Mouse (Mus musculus) forebrain, embryonic 10.5 days (tissue): Measurements from ENCODE around the gene Tsacc. TPM values are rescaled to one million over a fixed set of nuclear protein-coding genes. Genes with fewer than 3 reads are reported as not detected.

ENCODE experiments used
- polyA plus RNA-seq: library from polyadenylated mRNA; unstranded; fragments of >200 nt; fragmentation: Nextera tagmentation; extraction: Ambion mirVana; gene quantifications from 2 replicates; pipeline ENCODE4 v1.2.1, GENCODE M21; 2016

Tsacc gene
- polyA plus RNA-seq, 1 experiment from 2014 or later: 14.3 TPM

Other genes with a start within 250 kb of the Tsacc start
- gene Naxe, start 238.5 kb downstream of the Tsacc start, polyA plus RNA-seq: 125 and 134 TPM in 2 replicates
- gene Ttc24, start 218.7 kb downstream of the Tsacc start, polyA plus RNA-seq: not detected in 2 replicates
- gene Iqgap3, start 215.0 kb downstream of the Tsacc start, polyA plus RNA-seq: 30.3 and 30.4 TPM in 2 replicates
- gene Mef2d, start 154.6 kb downstream of the Tsacc start, polyA plus RNA-seq: 9.4 and 11.1 TPM in 2 replicates
- 0.37 and 0.38 TPM in 2 replicates for gene Rhbg, start 42.3 kb downstream of the Tsacc start, polyA plus RNA-seq
- gene Gm38392, start 9.8 kb downstream of the Tsacc start, polyA plus RNA-seq: 0.14 TPM in 1 of 2 replicates, not detected in the other
- gene Cct3, start 117 bp upstream of the Tsacc start, polyA plus RNA-seq: 874 and 908 TPM in 2 replicates
- gene Glmp, start 28.0 kb upstream of the Tsacc start, polyA plus RNA-seq: 114 and 124 TPM in 2 replicates
- gene Tmem79, start 39.1 kb upstream of the Tsacc start, polyA plus RNA-seq: 2.7 and 3.3 TPM in 2 replicates
- gene Smg5, start 39.3 kb upstream of the Tsacc start, polyA plus RNA-seq: 81.7 and 85.6 TPM in 2 replicates
- gene Paqr6, start 67.6 kb upstream of the Tsacc start, polyA plus RNA-seq: 1.1 and 1.2 TPM in 2 replicates
- 0.10 and 0.24 TPM in 2 replicates for gene Bglap3, start 75.7 kb upstream of the Tsacc start, polyA plus RNA-seq
- not detected in 2 replicates for gene Bglap2, start 81.7 kb upstream of the Tsacc start, polyA plus RNA-seq
- gene Bglap, start 87.5 kb upstream of the Tsacc start, polyA plus RNA-seq: 0.84 TPM in 1 of 2 replicates, not detected in the other
- 177 and 181 TPM in 2 replicates for gene Pmf1, start 113.3 kb upstream of the Tsacc start, polyA plus RNA-seq
- gene Slc25a44, start 128.1 kb upstream of the Tsacc start, polyA plus RNA-seq: 17.9 and 20.0 TPM in 2 replicates
- gene Sema4a, start 164.2 kb upstream of the Tsacc start, polyA plus RNA-seq: 5.9 and 6.7 TPM in 2 replicates
- 11.6 and 11.8 TPM in 2 replicates for gene Lmna, start 213.0 kb upstream of the Tsacc start, polyA plus RNA-seq
- gene Mex3a, start 235.4 kb upstream of the Tsacc start, polyA plus RNA-seq: 27.4 and 28.6 TPM in 2 replicates